Mouse (Mus musculus): Measurements from ENCODE around the gene Muc3. TPM values are rescaled to one million over a fixed set of nuclear protein-coding genes. Genes with fewer than 3 reads are reported as not detected.
A peak's percentile ranks its signal among the peaks of the same experiment; 100 is the strongest.

Muc3 gene
- polyA plus RNA-seq, 1 experiment = not detected

- Histone ChIP-seq H3K4me3 (ENCODE audit: insufficient read depth, low read depth, low read length) (no peak overlapping the region), H3K4me1 (ENCODE audit: control insufficient read depth, insufficient read depth, insufficient read length, low read length) (peaks cover 9% of the 10 kb centered on the region), H3K27ac (replicated peaks; ENCODE audit: low read depth, low read length) (no peak overlapping the region)
Observed at GRCm38 (mm10) chr5:137111542-137112408, 37.3 kb downstream of the Muc3 start.

GRCm38 (mm10) chr5:137110863-137111262 is 38.3 kb downstream of the Muc3 start:
- Histone ChIP-seq H3K27ac (replicated peaks; ENCODE audit: low read depth, low read length) (no peak overlapping the region), H3K4me3 (ENCODE audit: insufficient read depth, low read depth, low read length) (no peak overlapping the region), H3K4me1 (ENCODE audit: control insufficient read depth, insufficient read depth, insufficient read length, low read length) (peaks cover 5% of the 10 kb centered on the region)

GRCm38 (mm10) chr5:137109941-137110593 is 39.1 kb downstream of the Muc3 start:
- H3K4me1 ChIP-seq (ENCODE audit: control insufficient read depth, insufficient read depth, insufficient read length, low read length) = peaks cover 3% of the 10 kb centered on the region
- H3K4me3 ChIP-seq (ENCODE audit: insufficient read depth, low read depth, low read length) = no peak overlapping the region

GRCm38 (mm10) chr5:137108111-137108510 is 41.0 kb downstream of the Muc3 start:
- no peak overlapping the region for H3K27ac ChIP-seq (replicated peaks; ENCODE audit: low read depth, low read length)
- H3K4me1 ChIP-seq (ENCODE audit: control insufficient read depth, insufficient read depth, insufficient read length, low read length) = no peaks in the 10 kb centered on the region; the same call in 1 of the 2 replicates
- H3K4me3 ChIP-seq (ENCODE audit: insufficient read depth, low read depth, low read length) = no peak overlapping the region

More at GRCm38 (mm10) chr5:137109941-137110593, 39.1 kb downstream of the Muc3 start:
- H3K27ac ChIP-seq (replicated peaks; ENCODE audit: low read depth, low read length) = no peak overlapping the region

- H3K4me3 ChIP-seq (ENCODE audit: insufficient read depth, low read depth, low read length) = no peak overlapping the region
Observed at GRCm38 (mm10) chr5:137107670-137108069, 41.5 kb downstream of the Muc3 start.

GRCm38 (mm10) chr5:137107024-137107423 is 42.1 kb downstream of the Muc3 start:
- Histone ChIP-seq H3K4me1 (ENCODE audit: control insufficient read depth, insufficient read depth, insufficient read length, low read length) (no peaks in the 10 kb centered on the region; the same call in 1 of the 2 replicates), H3K27ac (replicated peaks; ENCODE audit: low read depth, low read length) (no peak overlapping the region), H3K4me3 (ENCODE audit: insufficient read depth, low read depth, low read length) (no peak overlapping the region)

More at GRCm38 (mm10) chr5:137107670-137108069, 41.5 kb downstream of the Muc3 start:
- H3K27ac ChIP-seq (replicated peaks; ENCODE audit: low read depth, low read length) = no peak overlapping the region
- H3K4me1 ChIP-seq (ENCODE audit: control insufficient read depth, insufficient read depth, insufficient read length, low read length) = no peaks in the 10 kb centered on the region; the same call in 1 of the 2 replicates

- Histone ChIP-seq H3K27ac (replicated peaks; ENCODE audit: low read depth, low read length) (no peak overlapping the region), H3K4me1 (ENCODE audit: control insufficient read depth, insufficient read depth, insufficient read length, low read length) (no peaks in the 10 kb centered on the region; the same call in 1 of the 2 replicates), H3K4me3 (ENCODE audit: insufficient read depth, low read depth, low read length) (no peak overlapping the region)
Observed at GRCm38 (mm10) chr5:137106434-137106833, 42.7 kb downstream of the Muc3 start.

GRCm38 (mm10) chr5:137103969-137104368 is 45.2 kb downstream of the Muc3 start:
- Histone ChIP-seq H3K4me1 (ENCODE audit: control insufficient read depth, insufficient read depth, insufficient read length, low read length) (no peaks in the 10 kb centered on the region; the same call in 1 of the 2 replicates), H3K4me3 (ENCODE audit: insufficient read depth, low read depth, low read length) (no peak overlapping the region), H3K27ac (replicated peaks; ENCODE audit: low read depth, low read length) (no peak overlapping the region)

GRCm38 (mm10) chr5:137102575-137103522 is 46.3 kb downstream of the Muc3 start:
- no peak overlapping the region for H3K4me3 ChIP-seq (ENCODE audit: insufficient read depth, low read depth, low read length)
- no peaks in the 10 kb centered on the region; the same call in 1 of the 2 replicates for H3K4me1 ChIP-seq (ENCODE audit: control insufficient read depth, insufficient read depth, insufficient read length, low read length)
- 0 out of 2 replicates have a peak overlapping the region, but pooled peaks have one; percentile 18 for H3K27ac ChIP-seq (replicated peaks; ENCODE audit: low read depth, low read length)

GRCm38 (mm10) chr5:137102078-137102477 is 47.0 kb downstream of the Muc3 start:
- Histone ChIP-seq H3K27ac (replicated peaks; ENCODE audit: low read depth, low read length) (0 out of 2 replicates have a peak overlapping the region, but pooled peaks have one; percentile 18), H3K4me3 (ENCODE audit: insufficient read depth, low read depth, low read length) (no peak overlapping the region), H3K4me1 (ENCODE audit: control insufficient read depth, insufficient read depth, insufficient read length, low read length) (no peaks in the 10 kb centered on the region; the same call in 1 of the 2 replicates)

GRCm38 (mm10) chr5:137100660-137101059 is 48.5 kb downstream of the Muc3 start:
- Histone ChIP-seq H3K27ac (replicated peaks; ENCODE audit: low read depth, low read length) (no peak overlapping the region), H3K4me1 (ENCODE audit: control insufficient read depth, insufficient read depth, insufficient read length, low read length) (no peaks in the 10 kb centered on the region; the same call in 1 of the 2 replicates), H3K4me3 (ENCODE audit: insufficient read depth, low read depth, low read length) (no peak overlapping the region)

GRCm38 (mm10) chr5:137098418-137098817 is 50.7 kb downstream of the Muc3 start:
- no peak overlapping the region for H3K4me3 ChIP-seq (ENCODE audit: insufficient read depth, low read depth, low read length)
- no peak overlapping the region for H3K27ac ChIP-seq (replicated peaks; ENCODE audit: low read depth, low read length)
- H3K4me1 ChIP-seq (ENCODE audit: control insufficient read depth, insufficient read depth, insufficient read length, low read length) = peaks cover 7% of the 10 kb centered on the region

- Histone ChIP-seq H3K4me3 (ENCODE audit: insufficient read depth, low read depth, low read length) (no peak overlapping the region), H3K4me1 (ENCODE audit: control insufficient read depth, insufficient read depth, insufficient read length, low read length) (peaks cover 12% of the 10 kb centered on the region), H3K27ac (replicated peaks; ENCODE audit: low read depth, low read length) (peak overlapping the region; percentile 46)
Observed at GRCm38 (mm10) chr5:137096037-137096436, 53.1 kb downstream of the Muc3 start.

GRCm38 (mm10) chr5:137095135-137095534 is 54.0 kb downstream of the Muc3 start:
- Histone ChIP-seq H3K4me1 (ENCODE audit: control insufficient read depth, insufficient read depth, insufficient read length, low read length) (peaks cover 12% of the 10 kb centered on the region), H3K4me3 (ENCODE audit: insufficient read depth, low read depth, low read length) (no peak overlapping the region), H3K27ac (replicated peaks; ENCODE audit: low read depth, low read length) (peak overlapping the region; percentile 36; the same call in 1 of the 2 replicates)

All from brown adipose tissue, adult 24 weeks (tissue).